Mouse (Mus musculus) stomach, postnatal 0 days (tissue): ENCODE measurements around the gene Fmn2. TPM values are rescaled to one million over a fixed set of nuclear protein-coding genes. Genes with fewer than 3 reads are reported as not detected.

Experiments used
- ATAC-seq: fragments of 200-750 bp; cut with Nextera tagmentation; 2 replicates; pipeline ENCODE4 v1.8.0; 2017; ENCODE audit not compliant: low FRiP score, low TSS enrichment
- DNase-seq: peaks from one replicate; pipeline ENCODE4 v3.0.0-alpha.2; 2016; ENCODE audit warnings: low spot score
- H3K27ac ChIP-seq: fragments of 300-500 bp; sonication (generic); replicated peaks from 2 replicates; pipeline ENCODE4 v1.5.1; 2014; ENCODE audit warnings: mild to moderate bottlenecking, control low read depth
- H3K27me3 ChIP-seq: fragments of 300-500 bp; sonication (generic); 2 replicates; pipeline ENCODE4 v1.6.1; 2014; ENCODE audit warnings: low read length; ENCODE audit not compliant: control insufficient read depth, insufficient read depth
- H3K36me3 ChIP-seq: fragments of 300-500 bp; sonication (generic); 2 replicates; pipeline ENCODE4 v1.6.1; 2014; ENCODE audit warnings: low read length, mixed read lengths; ENCODE audit not compliant: control insufficient read depth, insufficient read depth
- H3K4me1 ChIP-seq: fragments of 300-500 bp; sonication (generic); replicated peaks from 2 replicates; pipeline ENCODE4 v1.6.1; 2014; ENCODE audit warnings: antibody characterized with exemption; ENCODE audit not compliant: control insufficient read depth, insufficient read depth
- H3K4me2 ChIP-seq: fragments of 300-500 bp; sonication (generic); replicated peaks from 2 replicates; pipeline ENCODE4 v1.6.1; 2014; ENCODE audit warnings: low read depth, mild to moderate bottlenecking, control low read depth, moderate library complexity
- H3K4me3 ChIP-seq: fragments of 300-500 bp; sonication (generic); 2 replicates; pipeline ENCODE4 v1.5.1; 2014; ENCODE audit warnings: low read depth, low read length, control low read depth
- H3K9ac ChIP-seq: fragments of 300-500 bp; sonication (generic); 2 replicates; pipeline ENCODE4 v1.6.1; 2014; ENCODE audit warnings: mild to moderate bottlenecking, low read length, control low read depth, mixed read lengths
- H3K9me3 ChIP-seq: fragments of 300-500 bp; sonication (generic); 2 replicates; pipeline ENCODE4 v1.6.1; 2016; ENCODE audit warnings: low read length; ENCODE audit not compliant: control insufficient read depth
- CTCF ChIP-seq: IDR thresholded peaks from 2 replicates; pipeline ENCODE4 v1.5.1; 2016; ENCODE audit warnings: antibody characterized with exemption, low read depth, mild to moderate bottlenecking, moderate library complexity
- EP300 ChIP-seq: optimal IDR thresholded peaks from 2 replicates; pipeline ENCODE3; 2016; ENCODE audit warnings: antibody characterized with exemption
- WGBS: fragments of 180-500 bp; shearing (Covaris S2); extraction: QIAGEN DNeasy Blood & Tissue Kit; methylation state at CpG from one replicate; pipeline ENCODE4 v1.1.7; 2014; 5-methylcytosine and 5-hydroxymethylcytosine counted together
- polyA plus RNA-seq: library from polyadenylated mRNA; unstranded; fragments of >200 nt; fragmentation: Nextera tagmentation; extraction: Ambion mirVana; gene quantifications from 2 replicates; pipeline ENCODE4 v1.2.1, GENCODE M21; 2015

Fmn2 gene
- polyA plus RNA-seq, 1 experiment from 2014 or later, result 0.67 TPM

DNA sequence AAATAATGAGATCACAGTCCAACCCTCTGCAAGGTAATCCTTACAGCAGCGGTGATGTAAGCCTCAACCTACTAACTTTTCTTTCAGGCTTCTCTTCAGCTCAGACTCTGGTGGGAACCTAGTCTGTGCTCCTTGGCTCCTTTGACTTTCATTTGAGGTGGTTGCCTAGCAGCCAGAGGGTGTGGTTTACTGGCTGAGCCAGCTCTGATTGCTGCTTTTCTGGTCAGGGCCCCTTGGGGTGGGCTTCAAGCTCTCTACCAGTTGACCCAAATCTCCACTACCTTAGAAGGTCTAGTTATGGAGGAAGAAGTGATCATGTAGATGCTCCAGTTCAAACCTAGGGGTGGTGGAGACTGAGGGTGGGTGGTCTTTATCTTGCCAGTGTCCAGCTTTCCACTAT lies 128.4 kb downstream of the Fmn2 start:
- no peak overlapping the region for H3K9ac ChIP-seq
- H3K27me3 ChIP-seq, result no peaks in the 10 kb centered on the region
- H3K4me1 ChIP-seq, result no peaks in the 10 kb centered on the region
- H3K27ac ChIP-seq, result no peak overlapping the region
- H3K4me3 ChIP-seq, result no peak overlapping the region
- no peaks in the 10 kb centered on the region for H3K9me3 ChIP-seq
- DNase-seq (no peak), ATAC-seq (no peak)
- no peak overlapping the region for H3K4me2 ChIP-seq
- no peaks in the 10 kb centered on the region for H3K36me3 ChIP-seq
- 80% methylated on average over 1 of the region's 1 CpGs for WGBS
- TF ChIP-seq EP300 (no peak), CTCF (no peak)

DNA sequence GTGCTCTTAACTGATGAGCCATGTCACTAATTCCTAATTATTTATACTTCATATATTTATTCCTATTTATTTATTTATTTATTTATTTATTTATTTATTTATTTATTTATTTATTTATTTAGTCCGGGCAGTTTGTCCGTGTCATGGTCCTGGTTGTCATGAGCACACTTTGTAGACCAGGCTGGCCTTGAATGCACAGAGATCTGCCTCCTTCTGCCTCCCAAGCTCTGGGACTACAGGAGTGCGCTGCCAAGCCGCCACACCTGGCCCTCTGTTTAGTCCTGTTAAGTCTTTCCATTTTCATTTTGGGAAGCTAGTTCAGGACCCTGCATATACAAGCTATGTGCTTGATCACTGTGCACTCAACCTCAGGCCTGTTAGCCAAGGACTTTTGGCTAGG lies 134.7 kb downstream of the Fmn2 start:
- Histone ChIP-seq H3K27ac (no peak overlapping the region), H3K9me3 (no peaks in the 10 kb centered on the region), H3K27me3 (no peaks in the 10 kb centered on the region), H3K36me3 (no peaks in the 10 kb centered on the region), H3K4me2 (no peak overlapping the region), H3K4me3 (no peak overlapping the region), H3K9ac (no peak overlapping the region), H3K4me1 (no peaks in the 10 kb centered on the region)
- TF ChIP-seq EP300 (no peak), CTCF (no peak)
- DNase-seq (no peak), ATAC-seq (no peak)
- WGBS, result 92% methylated on average over 4 of the region's 4 CpGs

DNA sequence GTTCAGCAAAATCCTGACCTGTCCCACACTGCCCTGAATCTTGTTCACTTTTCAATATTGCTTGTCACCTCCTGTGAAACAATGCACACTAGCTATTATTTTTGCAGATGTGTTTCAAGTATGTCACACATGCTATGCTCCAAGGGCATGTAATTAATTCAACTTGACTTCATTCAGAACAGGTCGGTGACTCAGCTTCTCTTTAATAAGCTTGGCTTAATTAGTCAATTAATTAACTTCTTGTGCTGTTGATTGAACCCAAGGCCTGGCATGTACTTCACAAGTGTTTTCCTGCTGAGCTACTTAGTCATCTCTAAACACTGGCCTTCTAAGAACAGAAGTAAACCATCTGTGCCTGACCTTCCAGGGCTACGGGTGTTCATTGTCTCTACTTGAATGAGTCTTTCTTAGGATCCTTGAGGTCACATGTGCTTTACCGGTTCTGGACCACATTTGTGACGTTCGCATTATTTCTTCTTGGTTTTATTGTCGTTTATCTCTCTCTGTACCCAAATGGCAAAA lies 136.0 kb downstream of the Fmn2 start:
- no peak overlapping the region for H3K27ac ChIP-seq
- DNase-seq (no peak), ATAC-seq (no peak)
- H3K9ac ChIP-seq, result no peak overlapping the region
- no peak overlapping the region for H3K4me3 ChIP-seq
- no peaks in the 10 kb centered on the region for H3K36me3 ChIP-seq
- H3K9me3 ChIP-seq, result no peaks in the 10 kb centered on the region
- WGBS, result 75% methylated on average over 6 of the region's 6 CpGs
- TF ChIP-seq EP300 (no peak), CTCF (no peak)
- H3K4me1 ChIP-seq, result no peaks in the 10 kb centered on the region
- H3K4me2 ChIP-seq, result no peak overlapping the region
- no peaks in the 10 kb centered on the region for H3K27me3 ChIP-seq

DNA sequence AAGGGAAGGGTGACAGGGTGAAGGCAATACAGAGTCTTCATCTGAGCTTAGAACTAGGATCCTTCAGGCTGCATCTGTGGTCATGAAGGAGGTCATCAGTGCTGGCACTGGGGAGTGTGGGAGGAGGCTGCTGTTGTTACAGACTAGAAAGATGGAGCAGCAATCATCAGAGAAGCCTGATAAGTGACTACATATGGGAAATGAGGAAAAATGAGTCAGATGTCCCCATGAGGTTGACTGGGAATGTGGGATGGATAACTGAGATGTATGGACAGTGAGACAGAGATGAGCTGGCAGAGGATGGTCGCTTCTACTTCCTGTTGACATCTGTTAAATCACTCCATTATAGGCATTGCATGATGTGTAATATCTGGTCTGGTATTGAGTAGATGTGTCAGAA lies 139.3 kb downstream of the Fmn2 start:
- 67% methylated on average over 1 of the region's 1 CpGs for WGBS
- no peak for DNase-seq

DNA sequence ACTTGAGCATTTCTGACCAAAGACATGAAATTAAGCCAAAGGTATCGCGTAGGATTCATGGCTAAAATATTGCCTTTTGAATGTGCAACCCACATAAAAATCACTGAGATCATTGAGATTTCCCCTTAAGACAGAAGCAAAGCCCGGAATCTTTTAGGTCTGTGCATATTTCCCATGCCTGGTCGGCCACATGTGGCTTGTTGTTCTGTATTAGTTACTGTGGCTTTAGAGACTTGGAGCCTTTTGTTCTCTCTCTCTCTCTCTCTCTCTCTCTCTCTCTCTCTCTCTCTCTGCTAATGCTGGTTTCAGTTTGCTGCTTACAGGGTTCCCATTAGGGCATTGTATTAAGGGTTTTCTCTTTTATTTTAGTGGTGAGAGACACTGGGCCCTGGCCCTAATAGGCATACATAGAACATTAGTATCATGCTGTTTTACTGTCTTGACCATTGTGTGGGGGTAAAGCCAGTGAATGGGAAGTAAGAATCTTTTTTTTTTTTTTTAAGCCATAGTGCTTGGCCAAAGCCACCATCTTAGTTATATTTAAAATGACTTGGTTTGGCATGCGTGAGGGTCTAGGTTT lies 141.9 kb downstream of the Fmn2 start:
- Histone ChIP-seq H3K36me3 (no peaks in the 10 kb centered on the region), H3K4me2 (no peak overlapping the region), H3K9me3 (no peaks in the 10 kb centered on the region), H3K4me3 (no peak overlapping the region), H3K9ac (no peak overlapping the region), H3K27me3 (no peaks in the 10 kb centered on the region), H3K27ac (no peak overlapping the region), H3K4me1 (no peaks in the 10 kb centered on the region)
- TF ChIP-seq CTCF, result no peak
- DNase-seq (no peak), ATAC-seq (no peak)
- WGBS, result 86% methylated on average over 5 of the region's 5 CpGs

More for the DNA sequence above, 139.3 kb downstream of the Fmn2 start:
- ATAC-seq, result no peak
- Histone ChIP-seq H3K4me2 (no peak overlapping the region), H3K27ac (no peak overlapping the region), H3K9ac (no peak overlapping the region), H3K27me3 (no peaks in the 10 kb centered on the region), H3K36me3 (no peaks in the 10 kb centered on the region), H3K4me1 (no peaks in the 10 kb centered on the region), H3K9me3 (no peaks in the 10 kb centered on the region), H3K4me3 (no peak overlapping the region)
- TF ChIP-seq EP300 (no peak), CTCF (no peak)

DNA sequence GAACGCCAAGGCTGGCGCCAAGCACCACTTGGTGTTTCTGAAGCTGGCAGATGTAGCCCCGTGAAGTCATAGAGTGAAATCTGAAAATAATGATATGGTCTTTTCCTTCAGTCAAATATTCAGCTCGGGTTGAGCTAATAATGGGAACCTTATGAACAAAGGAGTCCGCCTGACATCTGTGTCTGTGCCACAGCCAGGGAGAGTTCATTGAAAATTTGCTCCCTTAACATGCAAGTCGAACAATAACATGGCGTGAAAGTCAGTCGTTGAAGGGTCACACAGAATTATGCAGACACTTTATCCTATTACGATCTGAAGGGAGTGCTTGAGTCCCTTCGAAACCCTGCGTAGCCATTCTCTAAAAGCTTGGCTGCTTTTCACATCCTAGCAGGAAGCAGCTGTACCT lies 147.8 kb downstream of the Fmn2 start:
- TF ChIP-seq CTCF (no peak), EP300 (no peak)
- Histone ChIP-seq H3K9me3 (no peaks in the 10 kb centered on the region), H3K27ac (no peak overlapping the region), H3K4me3 (no peak overlapping the region), H3K36me3 (no peaks in the 10 kb centered on the region), H3K4me1 (no peaks in the 10 kb centered on the region), H3K9ac (no peak overlapping the region), H3K27me3 (no peaks in the 10 kb centered on the region), H3K4me2 (no peak overlapping the region)
- ATAC-seq (no peak), DNase-seq (no peak)
- 90% methylated on average over 11 of the region's 11 CpGs for WGBS
